In the genomic region with DNA sequence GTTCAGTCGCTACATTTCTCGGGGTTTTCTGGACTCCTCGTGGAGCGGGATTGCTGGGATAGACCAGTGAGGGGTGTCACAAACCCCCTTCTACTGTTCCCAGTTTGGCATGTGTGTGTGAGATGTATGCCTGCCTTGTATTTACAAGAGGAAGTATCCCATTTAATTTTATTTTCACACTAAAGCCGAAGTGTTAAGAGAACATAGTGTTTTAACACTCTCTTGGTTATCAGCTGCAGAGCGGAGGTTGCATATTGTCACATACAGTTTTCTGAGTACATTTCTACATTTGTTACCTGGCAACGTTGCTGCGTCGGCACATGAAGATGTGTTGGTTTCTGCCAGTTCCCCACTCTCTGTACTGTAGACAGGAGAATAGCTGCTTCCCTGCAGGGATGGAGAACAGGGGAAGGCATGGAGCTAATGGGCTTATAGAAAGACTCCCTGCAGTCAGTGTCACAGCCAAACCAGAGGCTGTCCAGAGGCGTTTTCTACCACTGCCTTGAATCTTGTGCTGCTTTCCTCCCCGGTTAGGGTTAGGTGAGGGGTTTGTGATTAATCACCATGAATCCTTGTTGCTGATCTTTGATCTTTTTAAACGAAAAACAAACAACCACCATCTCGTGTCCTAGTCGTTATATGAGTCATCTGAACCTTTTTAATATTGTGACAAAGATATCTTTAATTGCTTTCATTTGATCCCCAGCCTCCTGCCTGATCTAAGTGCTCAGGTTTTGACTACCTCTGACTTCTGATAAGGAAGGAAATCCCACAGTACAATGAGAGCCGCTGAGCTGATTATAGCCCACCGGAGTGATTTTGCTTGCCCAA, we compare ENCODE assay signal across 10 mouse cellular contexts.
A peak's percentile ranks its signal among the peaks of the same experiment; 100 is the strongest.
DNase-seq lines count a peak whose midpoint lies in the region; ATAC-seq and TF ChIP-seq lines count a peak whose summit lies in the region.
"Had no signal": no experiment of that assay in that cellular context is flagged by ENCODE, and none has a peak within 500 bp of the region (broad histone marks: within the 10 kb centered on the region; RNA-seq: fewer than 3 reads in every experiment).

No protein-coding gene starts in this region.

- no peaks in the 10 kb centered on the region for H3K36me3 ChIP-seq in kidney, postnatal 0 days (ENCODE audit: insufficient read depth, low read length)

- no peak overlapping the region for H3K4me2 ChIP-seq in kidney, postnatal 0 days (ENCODE audit: low read length)

- H3K4me1 ChIP-seq in kidney, postnatal 0 days (replicated peaks; ENCODE audit: insufficient read depth, low read length): peaks cover 33% of the 10 kb centered on the region
- peaks cover 12% of the 10 kb centered on the region for H3K4me1 ChIP-seq in cortical plate, adult 2 months (ENCODE audit: control insufficient read depth, insufficient read depth, low read length)
- H3K4me1 ChIP-seq in olfactory bulb, adult 2 months (ENCODE audit: control insufficient read depth, insufficient read depth, low read length): peaks cover 39% of the 10 kb centered on the region
- H3K4me1 ChIP-seq in lung, adult 2 months (ENCODE audit: control insufficient read depth, insufficient read depth, low read length): peaks cover 9% of the 10 kb centered on the region

- no peak for ATAC-seq in kidney, postnatal 0 days (replicated peaks; ENCODE audit: low FRiP score, low read depth)
- ATAC-seq: intestine, embryonic 16.5 days had no signal

- 67% methylated on average over 16 of the region's 16 CpGs for WGBS in kidney, postnatal 0 days
- WGBS in olfactory bulb, adult 2 months: 42% methylated on average over 16 of the region's 16 CpGs
- 79% methylated on average over 16 of the region's 16 CpGs for WGBS in lung, adult 2 months

- no peak for TF ChIP-seq CTCF in kidney, postnatal 0 days (IDR thresholded peaks at IDR 0.05; ENCODE audit: low read depth)
- no peak for TF ChIP-seq CTCF in cortical plate, adult 2 months (IDR thresholded peaks at IDR 0.05; ENCODE audit: extremely low read depth, insufficient read depth, low read length)
- no peak for TF ChIP-seq CTCF in olfactory bulb, adult 2 months (IDR thresholded peaks at IDR 0.05; ENCODE audit: insufficient read depth, low read depth, low read length)
- no peak for TF ChIP-seq CTCF in lung, adult 2 months (IDR thresholded peaks at IDR 0.05; ENCODE audit: insufficient read depth, low read length)

- TF ChIP-seq POLR2A in cortical plate, adult 2 months (IDR thresholded peaks at IDR 0.05; ENCODE audit: extremely low read depth, insufficient read depth, low read length): peak; percentile 34; the same call in 1 of the 2 replicates
- TF ChIP-seq POLR2A in olfactory bulb, adult 2 months (IDR thresholded peaks at IDR 0.05; ENCODE audit: insufficient read depth, low read depth, low read length): no peak
- no peak for TF ChIP-seq POLR2A in lung, adult 2 months (IDR thresholded peaks at IDR 0.05; ENCODE audit: borderline replicate concordance, extremely low read depth, low read depth, low read length)

- no peaks in the 10 kb centered on the region for H3K9me3 ChIP-seq in kidney, postnatal 0 days (replicated peaks; ENCODE audit: low read length)

- DNase-seq in kidney, postnatal 0 days (ENCODE audit: low spot score): no peak
- no peak for DNase-seq in kidney, adult 9 months
- peak; percentile 31 for DNase-seq in induced T-regulatory cell, adult 2 months (ENCODE audit: low read depth)
- DNase-seq in cerebellum, postnatal 14 days: no peak
- DNase-seq in lung, adult 2 months: no peak
- DNase-seq: heart, adult 2 months; lung, postnatal 10 days had no signal

- H3K27ac ChIP-seq in kidney, postnatal 0 days: 0 out of 2 replicates have a peak overlapping the region, but pooled peaks have one; percentile 25
- H3K27ac ChIP-seq in cortical plate, adult 2 months (ENCODE audit: insufficient read depth, low read length): peak overlapping the region; percentile 79
- peak overlapping the region; percentile 97 for H3K27ac ChIP-seq in olfactory bulb, adult 2 months (ENCODE audit: insufficient read depth, low read depth, low read length)

- no peak overlapping the region for H3K9ac ChIP-seq in kidney, postnatal 0 days (ENCODE audit: low read depth, low read length)

- H3K4me3 ChIP-seq in kidney, postnatal 0 days (replicated peaks; ENCODE audit: low read depth, low read length): no peak overlapping the region
- H3K4me3 ChIP-seq in cortical plate, adult 2 months (ENCODE audit: insufficient read depth, low read length): no peak overlapping the region
- H3K4me3 ChIP-seq in olfactory bulb, adult 2 months (ENCODE audit: insufficient read depth, low read depth, low read length): no peak overlapping the region
- H3K4me3 ChIP-seq in lung, adult 2 months (replicated peaks; ENCODE audit: extremely low read depth, low read depth, low read length): no peak overlapping the region
- H3K4me3 ChIP-seq: heart, adult 2 months had no signal

- H3K27me3 ChIP-seq in kidney, postnatal 0 days (ENCODE audit: insufficient read depth, low read length): no peaks in the 10 kb centered on the region

Comparison
In these comparisons a context has a peak if more than half of its experiments do, and no peak if none do; other contexts are left out.
1. H3K27ac ChIP-seq: peak in every context shown above with its lines; median percentile 97 in olfactory bulb, adult 2 months; 79 in cortical plate, adult 2 months; 25 in kidney, postnatal 0 days.